Mouse (Mus musculus) limb, embryonic 10.5 days (tissue): Measurements from ENCODE around the gene Olfr1079. TPM values are rescaled to one million over a fixed set of nuclear protein-coding genes. Genes with fewer than 3 reads are reported as not detected.
"Not testable (repeated sequence)": the region's sequence is repeated elsewhere in the genome, so short reads cannot be mapped to it uniquely, and the experiment has no call there.

Experiments used
- DNase-seq: peaks from one replicate; pipeline ENCODE4 v3.0.0-alpha.2; 2017; ENCODE audit warnings: low spot score
- H3K27ac ChIP-seq: fragments of 300-500 bp; sonication (generic); 2 replicates; pipeline ENCODE4 v1.5.1; 2016; ENCODE audit warnings: mild to moderate bottlenecking
- H3K27me3 ChIP-seq: fragments of 300-500 bp; sonication (generic); 2 replicates; pipeline ENCODE4 v1.6.1; 2016; ENCODE audit warnings: low read depth, mild to moderate bottlenecking; ENCODE audit not compliant: poor library complexity, severe bottlenecking
- H3K36me3 ChIP-seq: fragments of 300-500 bp; sonication (generic); 2 replicates; pipeline ENCODE4 v1.6.1; 2016; ENCODE audit warnings: mild to moderate bottlenecking, moderate library complexity
- H3K4me1 ChIP-seq: fragments of 300-500 bp; sonication (generic); 2 replicates; pipeline ENCODE4 v1.6.1; 2016
- H3K4me3 ChIP-seq: fragments of 300-500 bp; sonication (generic); 2 replicates; pipeline ENCODE4 v1.5.1; 2016; ENCODE audit warnings: mild to moderate bottlenecking, moderate library complexity
- H3K9me3 ChIP-seq: fragments of 300-500 bp; sonication (generic); replicated peaks from 2 replicates; pipeline ENCODE4 v1.6.1; 2016; ENCODE audit warnings: mild to moderate bottlenecking
- WGBS: fragments of 180-500 bp; shearing (Covaris S2); methylation state at CpG from one replicate; pipeline ENCODE4 v1.1.7; 2016; 5-methylcytosine and 5-hydroxymethylcytosine counted together
- polyA plus RNA-seq: library from polyadenylated mRNA; unstranded; fragments of >200 nt; fragmentation: Nextera tagmentation; extraction: Ambion mirVana; gene quantifications from 2 replicates; pipeline ENCODE4 v1.2.1, GENCODE M21; 2016

Gene Olfr1079
- polyA plus RNA-seq = not detected in 2 replicates

- Histone ChIP-seq H3K27ac (no peak within 1 kb of the TSS), H3K27me3 (no peaks in the 10 kb centered on the region), H3K36me3 (no peaks in the 10 kb centered on the region), H3K9me3 (no peaks in the 10 kb centered on the region), H3K4me1 (no peaks in the 10 kb centered on the region), H3K4me3 (no peak within 1 kb of the TSS)
- 74% methylated on average over 1 of the region's 1 CpGs for WGBS
- no peak for DNase-seq
Measured at GRCm38 (mm10) chr2:86542380-86542779, at the start of gene Olfr1079. Gene Olfr1079, minus strand, starts transcription at chr2:86542480.

- DNase-seq, H3K27me3 ChIP-seq: not testable (repeated sequence)
Measured at GRCm38 (mm10) chr2:86558135-86558534, 15.9 kb upstream of the Olfr1079 start, which contains the start of gene Olfr1080. Gene Olfr1080, minus strand, starts transcription at chr2:86558235.

GRCm38 (mm10) chr2:86530991-86531390 is 11.3 kb downstream of the Olfr1079 start:
- Histone ChIP-seq H3K27ac (no peak overlapping the region), H3K4me1 (no peaks in the 10 kb centered on the region), H3K4me3 (no peak overlapping the region), H3K36me3 (no peaks in the 10 kb centered on the region), H3K27me3 (no peaks in the 10 kb centered on the region), H3K9me3 (no peaks in the 10 kb centered on the region)
- 89% methylated on average over 1 of the region's 1 CpGs for WGBS
- no peak for DNase-seq

More at GRCm38 (mm10) chr2:86558135-86558534, 15.9 kb upstream of the Olfr1079 start, which contains the start of gene Olfr1080:
- H3K4me3 ChIP-seq, H3K27ac ChIP-seq, H3K9me3 ChIP-seq, H3K36me3 ChIP-seq, H3K4me1 ChIP-seq: not testable (repeated sequence)

- no peak for DNase-seq
- Histone ChIP-seq H3K36me3 (no peaks in the 10 kb centered on the region), H3K27me3 (no peaks in the 10 kb centered on the region)
Measured at GRCm38 (mm10) chr2:86508161-86508560, 34.1 kb downstream of the Olfr1079 start, which contains the start of gene Olfr1076. Gene Olfr1076, plus strand, starts transcription at chr2:86508461.

GRCm38 (mm10) chr2:86487286-86487685 is 55.0 kb downstream of the Olfr1079 start, which contains the start of gene Olfr228:
Gene Olfr228, minus strand, starts transcription at chr2:86487386.
- Histone ChIP-seq H3K27ac (no peak within 1 kb of the TSS), H3K36me3 (no peaks in the 10 kb centered on the region), H3K9me3 (no peaks in the 10 kb centered on the region), H3K4me1 (no peaks in the 10 kb centered on the region), H3K4me3 (no peak within 1 kb of the TSS), H3K27me3 (no peaks in the 10 kb centered on the region)
- WGBS = 52% methylated on average over 1 of the region's 1 CpGs
- no peak for DNase-seq

More at GRCm38 (mm10) chr2:86508161-86508560, 34.1 kb downstream of the Olfr1079 start, which contains the start of gene Olfr1076:
- Histone ChIP-seq H3K9me3 (no peaks in the 10 kb centered on the region), H3K4me1 (no peaks in the 10 kb centered on the region), H3K27ac (no peak within 1 kb of the TSS), H3K4me3 (no peak within 1 kb of the TSS)
- 92% methylated on average over 1 of the region's 1 CpGs for WGBS

Other genes starting within 250 kb of the Olfr1079 start
- gene Olfr1053, start 227.2 kb downstream of the Olfr1079 start, polyA plus RNA-seq = not detected in 2 replicates
- not detected in 2 replicates for gene Olfr1054, start 207.0 kb downstream of the Olfr1079 start, polyA plus RNA-seq
- gene Olfr1055, start 192.2 kb downstream of the Olfr1079 start, polyA plus RNA-seq = not detected in 2 replicates
- gene Olfr1056, start 180.0 kb downstream of the Olfr1079 start, polyA plus RNA-seq = not detected in 2 replicates
- gene Olfr1057, start 164.1 kb downstream of the Olfr1079 start, polyA plus RNA-seq = not detected in 2 replicates
- not detected in 2 replicates for gene Olfr1058, start 153.9 kb downstream of the Olfr1079 start, polyA plus RNA-seq
- not detected in 2 replicates for gene Olfr1061, start 128.4 kb downstream of the Olfr1079 start, polyA plus RNA-seq
- not detected in 2 replicates for gene Olfr1062, start 115.7 kb downstream of the Olfr1079 start, polyA plus RNA-seq
- gene Olfr1065, start 91.9 kb downstream of the Olfr1079 start, polyA plus RNA-seq = not detected in 2 replicates
- not detected in 2 replicates for gene Olfr1066, start 86.2 kb downstream of the Olfr1079 start, polyA plus RNA-seq
- not detected in 2 replicates for gene Olfr228, start 55.1 kb downstream of the Olfr1079 start, polyA plus RNA-seq
- gene Olfr1076, start 34.0 kb downstream of the Olfr1079 start, polyA plus RNA-seq = not detected in 2 replicates
- gene Olfr1080, start 15.8 kb upstream of the Olfr1079 start, polyA plus RNA-seq = not detected in 2 replicates
- gene Olfr1082, start 56.5 kb upstream of the Olfr1079 start, polyA plus RNA-seq = not detected in 2 replicates
- not detected in 2 replicates for gene Olfr1084, start 97.2 kb upstream of the Olfr1079 start, polyA plus RNA-seq
- not detected in 2 replicates for gene Olfr1085, start 119.5 kb upstream of the Olfr1079 start, polyA plus RNA-seq
- gene Olfr1086, start 137.6 kb upstream of the Olfr1079 start, polyA plus RNA-seq = not detected in 2 replicates
- gene Olfr1087, start 155.9 kb upstream of the Olfr1079 start, polyA plus RNA-seq = not detected in 2 replicates
- gene Olfr1089, start 191.2 kb upstream of the Olfr1079 start, polyA plus RNA-seq = not detected in 2 replicates
- gene Olfr1090, start 216.5 kb upstream of the Olfr1079 start, polyA plus RNA-seq = not detected in 2 replicates
- gene Olfr1093, start 240.0 kb upstream of the Olfr1079 start, polyA plus RNA-seq = not detected in 2 replicates